Mouse (Mus musculus): Measurements from ENCODE around the gene Mecom.

- TF ChIP-seq GATA1 (IDR thresholded peaks at IDR 0.05; ENCODE audit: borderline replicate concordance, low read length) (no peak), FLI1 (IDR thresholded peaks at IDR 0.05; ENCODE audit: low read length) (no peak)
Observed at GRCm38 (mm10) chr3:30593719-30594485, 46.1 kb upstream of the Mecom start.
